Mouse (Mus musculus): Measurements from ENCODE around the gene Crtac1. TPM values are rescaled to one million over a fixed set of nuclear protein-coding genes. Genes with fewer than 3 reads are reported as not detected.

Crtac1 gene
- total RNA-seq, 2 experiments from 2014 or later: 83.8 to 104 TPM

GRCm38 (mm10) chr19:42443266-42443665 lies 11.7 kb upstream of the Crtac1 start:
- peak overlapping the region; percentile 36; the same call in 1 of the 2 replicates for H3K27ac ChIP-seq
- no peak overlapping the region for H3K4me3 ChIP-seq
- peak; percentile 45 to 63 for DNase-seq (ENCODE audit: low spot score in 2 of 2)
- TF ChIP-seq CTCF (conservative IDR thresholded peaks at IDR 0.05): no peak

GRCm38 (mm10) chr19:42442246-42443197 lies 10.9 kb upstream of the Crtac1 start:
- no peak for DNase-seq (ENCODE audit: low spot score in 2 of 2)
- Histone ChIP-seq H3K4me3 (no peak overlapping the region), H3K27ac (no peak overlapping the region)
- no peak for TF ChIP-seq CTCF (conservative IDR thresholded peaks at IDR 0.05)

GRCm38 (mm10) chr19:42440089-42440488 lies 8.5 kb upstream of the Crtac1 start:
- Histone ChIP-seq H3K4me3 (no peak overlapping the region), H3K27ac (no peak overlapping the region)
- TF ChIP-seq CTCF (conservative IDR thresholded peaks at IDR 0.05): peak; percentile 77
- peak in 1 of 2 experiments; percentile 44 for DNase-seq (ENCODE audit: low spot score in 2 of 2)

DNA sequence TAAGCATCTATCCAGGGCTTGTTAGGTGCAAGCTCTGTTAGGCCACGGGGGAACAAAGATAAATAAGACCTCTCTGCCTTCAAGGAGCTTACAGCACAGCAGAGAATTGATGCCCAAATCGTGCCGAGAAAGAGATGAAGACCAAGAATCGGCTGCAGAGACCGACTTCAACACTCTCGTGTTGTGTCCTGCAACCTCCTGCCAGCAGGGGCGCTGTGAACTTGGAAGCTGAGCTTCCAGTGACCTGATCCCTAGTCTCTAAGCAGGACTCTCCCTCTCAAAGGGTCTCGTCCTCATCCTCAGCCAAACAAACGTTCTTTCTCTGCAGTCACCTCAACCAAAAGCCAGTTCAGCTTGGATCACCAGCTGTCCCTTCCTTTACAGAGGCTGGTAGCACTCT lies 7.8 kb upstream of the Crtac1 start:
- H3K4me3 ChIP-seq: no peak overlapping the region
- TF ChIP-seq CTCF (conservative IDR thresholded peaks at IDR 0.05): peak; percentile 63
- DNase-seq (ENCODE audit: low spot score in 2 of 2): no peak
- H3K27ac ChIP-seq: no peak overlapping the region

DNA sequence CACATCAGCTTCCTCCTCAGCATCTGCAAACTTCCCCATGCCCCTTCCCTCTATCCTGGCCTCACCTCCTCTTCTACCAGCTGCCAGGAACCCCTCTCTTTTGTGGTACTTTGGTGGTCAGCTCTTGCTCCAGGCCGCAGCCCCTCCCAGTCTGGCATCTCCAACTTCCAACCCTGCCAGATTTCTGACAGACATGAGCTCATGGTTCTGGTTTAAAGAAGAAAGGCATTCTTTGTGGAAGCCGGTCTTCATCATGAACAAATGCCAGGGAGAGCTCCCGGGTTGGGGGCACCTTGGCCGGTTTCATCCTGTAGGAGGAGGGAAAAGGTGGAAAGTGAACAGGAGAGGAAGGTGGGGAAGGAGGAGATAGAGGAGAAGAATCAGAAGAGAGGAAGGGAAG lies 4.0 kb upstream of the Crtac1 start:
- no peak for DNase-seq (ENCODE audit: low spot score in 2 of 2)
- TF ChIP-seq CTCF (conservative IDR thresholded peaks at IDR 0.05): no peak
- Histone ChIP-seq H3K27ac (no peak overlapping the region), H3K4me3 (no peak overlapping the region)

- no peak for DNase-seq (ENCODE audit: low spot score in 2 of 2)
- Histone ChIP-seq H3K4me3 (peak overlapping the region; percentile 79), H3K27ac (peak overlapping the region; percentile 95; the same call in 1 of the 2 replicates)
- no peak for TF ChIP-seq CTCF (conservative IDR thresholded peaks at IDR 0.05)
These were observed 1.2 kb upstream of the Crtac1 start for GRCm38 (mm10) chr19:42432761-42433160.

DNA sequence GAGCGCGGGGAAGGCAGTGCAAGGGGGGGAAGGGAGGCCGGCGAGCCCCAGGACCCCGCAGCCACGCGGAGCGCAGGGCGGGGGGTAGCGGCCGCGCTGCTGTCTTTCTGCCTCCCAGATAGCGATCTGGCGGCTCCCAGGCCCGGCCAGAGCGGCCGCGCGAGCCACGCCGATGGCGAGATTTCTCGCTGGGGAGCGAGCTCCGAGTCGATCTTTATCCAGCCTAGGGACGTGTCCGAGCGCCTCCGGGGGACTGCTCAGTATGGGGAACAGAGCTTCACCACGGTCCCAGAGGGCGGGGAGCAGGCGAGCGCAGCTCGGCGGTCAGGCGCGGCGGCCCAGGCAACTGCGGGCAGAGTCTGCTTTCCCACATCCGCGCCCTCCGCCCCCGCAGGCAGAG lies 608 bp upstream of the Crtac1 start:
- TF ChIP-seq CTCF (conservative IDR thresholded peaks at IDR 0.05): no peak
- DNase-seq (ENCODE audit: low spot score in 2 of 2): peak; percentile 31 to 37
- peak overlapping the region; percentile 95 for H3K27ac ChIP-seq
- peak overlapping the region; percentile 79 for H3K4me3 ChIP-seq

- peak overlapping the region; percentile 95 for H3K27ac ChIP-seq
- TF ChIP-seq CTCF (conservative IDR thresholded peaks at IDR 0.05): no peak
- peak in 1 of 2 experiments; percentile 50 for DNase-seq (ENCODE audit: low spot score in 2 of 2)
- H3K4me3 ChIP-seq: peak overlapping the region; percentile 79
These were observed 602 bp downstream of the Crtac1 start for GRCm38 (mm10) chr19:42430981-42431380.

- Histone ChIP-seq H3K4me3 (peak overlapping the region; percentile 33; the same call in 1 of the 2 replicates), H3K27ac (no peak overlapping the region)
- TF ChIP-seq CTCF (conservative IDR thresholded peaks at IDR 0.05): peak; percentile 90
- DNase-seq (ENCODE audit: low spot score in 2 of 2): peak; percentile 72 to 74
These were observed 2.2 kb downstream of the Crtac1 start for GRCm38 (mm10) chr19:42429410-42429809.

GRCm38 (mm10) chr19:42425208-42425607 lies 6.4 kb downstream of the Crtac1 start:
- no peak for DNase-seq (ENCODE audit: low spot score in 2 of 2)
- TF ChIP-seq CTCF (conservative IDR thresholded peaks at IDR 0.05): no peak
- H3K4me3 ChIP-seq: no peak overlapping the region
- no peak overlapping the region for H3K27ac ChIP-seq

GRCm38 (mm10) chr19:42415042-42415441 lies 16.5 kb downstream of the Crtac1 start:
- peak overlapping the region; percentile 55; the same call in 1 of the 2 replicates for H3K27ac ChIP-seq
- H3K4me3 ChIP-seq: no peak overlapping the region
- no peak for TF ChIP-seq CTCF (conservative IDR thresholded peaks at IDR 0.05)
- peak in 1 of 2 experiments; percentile 35 for DNase-seq (ENCODE audit: low spot score in 2 of 2)

- Histone ChIP-seq H3K27ac (peak overlapping the region; percentile 57; the same call in 1 of the 2 replicates), H3K4me3 (no peak overlapping the region)
- DNase-seq (ENCODE audit: low spot score in 2 of 2): no peak
- TF ChIP-seq CTCF (conservative IDR thresholded peaks at IDR 0.05): no peak
These were observed 21.7 kb downstream of the Crtac1 start for GRCm38 (mm10) chr19:42409856-42410255.

DNA sequence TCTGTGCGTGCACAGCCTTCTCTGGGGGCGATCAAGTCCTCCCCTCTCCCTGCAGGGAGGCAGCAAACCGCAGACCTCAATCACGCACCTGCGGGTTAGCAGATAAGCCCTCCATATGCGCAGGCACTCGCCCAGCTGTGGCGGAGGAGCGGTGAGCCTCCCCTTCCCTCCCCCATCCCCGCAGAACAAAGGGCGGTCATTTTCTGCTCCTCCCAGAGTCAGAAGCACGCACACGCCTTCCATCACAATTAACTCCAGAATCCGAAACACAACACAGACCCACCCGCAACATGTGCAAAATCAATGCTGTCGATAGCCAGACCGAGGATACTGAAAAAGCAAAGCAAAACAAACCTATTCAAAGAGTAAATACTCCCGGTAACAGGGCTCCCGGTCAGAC lies 22.4 kb downstream of the Crtac1 start:
- H3K27ac ChIP-seq: peak overlapping the region; percentile 57
- DNase-seq (ENCODE audit: low spot score in 2 of 2): no peak
- peak overlapping the region; percentile 36 for H3K4me3 ChIP-seq
- TF ChIP-seq CTCF (conservative IDR thresholded peaks at IDR 0.05): no peak
